In the genomic region with DNA sequence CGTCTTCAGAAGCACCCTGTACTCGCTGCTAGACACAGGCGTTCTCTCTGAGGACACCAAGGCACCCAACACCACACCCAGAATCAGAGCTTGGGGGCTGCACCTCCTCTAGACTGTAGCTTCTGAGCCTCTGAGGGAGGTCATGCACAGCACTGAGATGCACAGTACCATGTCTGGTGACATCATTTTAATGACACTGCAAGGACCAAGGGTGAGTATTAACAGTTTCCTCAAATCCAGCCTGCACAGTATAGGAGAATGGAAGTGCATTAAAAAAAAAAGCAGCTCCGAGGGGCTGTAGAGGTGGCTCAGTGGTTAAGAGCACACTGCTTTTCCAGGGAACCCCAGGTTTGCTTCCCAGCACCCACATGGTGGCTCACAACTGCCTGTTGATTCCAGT, we compare ENCODE assay signal across 11 mouse cellular contexts. TPM values are rescaled to one million over a fixed set of nuclear protein-coding genes. Genes with fewer than 3 reads are reported as not detected.
"Had no signal": no experiment of that assay in that cellular context is flagged by ENCODE, and none has a peak within 500 bp of the region (broad histone marks: within the 10 kb centered on the region; RNA-seq: fewer than 3 reads in every experiment).

No protein-coding gene starts in this region.

- H3K27ac ChIP-seq: liver, embryonic 14.5 days had no signal

- H3K27me3 ChIP-seq: limb, embryonic 13.5 days had no signal

- H3K4me3 ChIP-seq: limb, embryonic 13.5 days had no signal

- H3K9ac ChIP-seq: limb, embryonic 13.5 days; liver, embryonic 14.5 days had no signal

- H3K4me2 ChIP-seq: limb, embryonic 13.5 days; midbrain, embryonic 11.5 days had no signal

- H3K9me3 ChIP-seq: limb, embryonic 13.5 days had no signal

RNA-seq across cellular contexts. Expression of gene Atp6v0a4, which starts 35.2 kb away (rescaled TPM):
- total RNA-seq: megakaryocyte, adult 5-6 weeks had no signal
- polyA plus RNA-seq: midbrain, embryonic 11.5 days had no signal

RNA-seq across cellular contexts. Expression of gene Tmem213, which starts 50.5 kb away (rescaled TPM):
- total RNA-seq: layer of hippocampus, adult 8-10 months; layer of hippocampus, postnatal 14 days; left cerebral cortex, adult 18-20 months; left cerebral cortex, postnatal 10 days; left cerebral cortex, postnatal 4 days; liver, adult 2 months; megakaryocyte, adult 5-6 weeks had no signal
- polyA plus RNA-seq: large intestine, adult 2 months; liver, adult 2 months; liver, embryonic 14.5 days; midbrain, embryonic 11.5 days had no signal
